Mouse (Mus musculus) small intestine, adult 2 months (tissue): ENCODE data around the gene Zfp575.

ENCODE experiments used
- CTCF ChIP-seq: fragments of 200-500 bp; IDR thresholded peaks from 2 replicates; pipeline ENCODE4 v1.5.1; 2012; ENCODE audit warnings: low read depth, mild to moderate bottlenecking, control low read depth, inconsistent platforms, low read length, moderate library complexity, mixed read lengths; ENCODE audit not compliant: insufficient replicate concordance, insufficient read length; ENCODE audit errors: extremely low read depth
- POLR2A ChIP-seq: fragments of 200-500 bp; IDR thresholded peaks from 2 replicates; pipeline ENCODE4 v1.6.1; 2012; ENCODE audit warnings: low read depth, mild to moderate bottlenecking, control low read depth, inconsistent platforms, low read length, moderate library complexity

- TF ChIP-seq CTCF (no peak), POLR2A (no peak)
Measured at GRCm38 (mm10) chr7:24608561-24608960, 21.1 kb upstream of the Zfp575 start.
